Mouse (Mus musculus) cerebellum, postnatal 10 days (tissue): ENCODE measurements around the gene Fuca2.
A peak's percentile ranks its signal among the peaks of the same experiment; 100 is the strongest.

Source experiments
- DNase-seq, 2 experiments: peaks; one replicate each; pipeline ENCODE4 v3.0.0; 2021; ENCODE audit warnings: mixed read lengths in 2 of 2

Gene Fuca2

DNA sequence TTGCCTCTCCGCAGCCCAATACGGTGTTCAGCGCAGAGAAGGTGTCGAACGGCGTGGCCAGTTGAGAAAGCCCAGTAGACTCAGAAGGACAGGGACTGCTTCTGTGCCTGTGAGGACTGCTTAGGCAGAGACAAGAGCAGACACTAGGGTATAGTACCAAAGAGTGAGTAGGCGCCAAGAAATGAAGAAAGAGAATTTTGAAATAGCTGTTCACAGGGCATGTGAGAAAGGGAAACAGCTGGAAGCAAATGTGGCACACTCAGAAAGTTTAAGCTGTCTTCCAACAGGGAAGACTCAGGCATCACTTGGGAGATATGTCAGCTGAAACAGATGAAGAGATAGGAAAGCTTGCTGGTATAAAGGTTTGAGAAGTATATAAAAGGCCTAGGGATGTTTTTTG is 37.4 kb downstream of the Fuca2 start:
- DNase-seq: no peak

DNA sequence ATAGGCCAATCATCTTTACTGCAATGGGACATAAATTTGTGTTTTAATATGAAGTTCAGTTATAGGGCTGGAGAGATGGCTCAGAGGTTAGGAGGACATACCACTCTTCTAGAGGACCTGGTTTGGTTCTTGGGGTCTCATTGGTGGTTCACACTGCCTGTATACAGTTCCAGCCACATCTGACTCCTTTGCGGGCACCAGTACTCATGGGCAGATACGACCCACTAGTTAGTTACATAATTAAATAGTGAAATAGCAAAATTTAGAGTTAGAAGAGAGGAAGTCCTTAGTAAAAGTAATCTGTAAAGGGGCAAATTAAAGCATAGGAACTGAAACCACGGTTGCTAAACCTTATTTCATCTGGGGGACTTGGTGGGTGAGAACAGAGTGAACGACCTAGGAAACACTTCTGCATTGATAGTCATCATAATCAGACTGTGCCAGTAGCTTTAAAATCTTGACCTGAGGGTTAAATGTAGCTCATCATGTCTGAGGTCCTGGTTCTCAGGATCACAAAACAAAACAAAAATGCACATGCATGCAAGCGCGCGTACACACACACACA is 40.5 kb downstream of the Fuca2 start:
- no peak for DNase-seq

DNA sequence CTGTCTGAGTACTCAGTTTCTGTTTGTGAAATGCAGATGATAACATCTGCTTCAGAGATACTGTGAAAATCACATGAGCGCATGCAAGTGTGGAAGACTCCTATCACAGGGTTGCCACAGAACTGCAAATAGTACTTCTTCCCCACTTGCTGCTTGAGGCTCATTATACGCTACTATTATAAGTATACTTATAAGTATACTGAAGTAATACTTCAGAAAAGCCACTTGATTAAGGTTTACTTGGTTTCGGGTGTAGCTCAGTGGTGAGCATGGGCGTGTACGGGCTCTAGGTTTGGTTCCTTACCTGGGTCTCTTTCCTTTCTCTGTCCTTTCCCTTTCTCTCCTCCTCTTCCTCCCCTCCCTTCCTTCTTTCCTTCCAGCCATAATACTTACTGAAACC is 42.4 kb downstream of the Fuca2 start:
- no peak for DNase-seq

DNA sequence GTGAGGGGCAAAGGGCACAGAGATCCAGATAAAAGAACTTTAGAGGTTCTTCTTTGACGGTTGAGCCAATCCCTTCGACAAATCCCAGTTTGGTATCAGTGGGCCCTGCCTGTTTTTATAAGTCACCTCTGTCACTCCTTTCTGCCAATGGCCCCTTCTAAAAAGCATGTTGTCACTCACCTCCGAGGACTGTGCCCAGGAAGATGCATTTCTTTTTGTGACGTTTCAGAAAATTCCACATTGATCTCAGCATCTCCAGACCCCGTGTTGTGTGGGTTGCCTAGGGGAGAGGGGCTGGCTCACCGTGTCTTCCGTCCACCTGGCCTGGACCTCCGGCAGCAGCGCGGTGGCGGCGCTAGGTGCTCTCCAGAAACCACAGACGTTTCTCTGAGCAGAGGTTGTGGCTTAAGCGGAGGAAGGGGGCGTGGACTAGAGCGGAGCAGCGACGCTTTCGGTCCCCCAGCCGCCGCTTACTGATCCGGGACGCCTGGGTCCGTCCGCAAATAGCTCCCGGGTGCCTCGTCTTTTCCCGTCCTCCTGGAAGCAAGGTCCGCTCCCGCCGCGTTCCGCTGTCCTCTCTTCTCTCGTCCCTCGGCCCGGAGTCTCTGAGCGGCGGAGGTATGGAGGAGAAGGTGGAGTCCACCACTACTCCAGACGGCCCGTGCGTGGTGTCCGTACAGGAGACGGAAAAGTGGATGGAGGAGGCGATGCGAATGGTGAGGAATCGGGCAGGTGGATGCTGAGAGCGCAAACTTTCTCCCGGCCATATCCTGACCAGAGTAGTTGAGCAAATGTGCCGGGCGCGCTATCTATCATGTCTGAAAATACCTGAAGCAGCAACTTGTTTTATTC is 53.5 kb downstream of the Fuca2 start, which contains the start of the genes Adat2 and Pex3:
Gene Adat2, plus strand, starts transcription at position 249 of the 852 bp plus-strand sequence.
Gene Pex3, minus strand, starts transcription at position 497 of the 852 bp plus-strand sequence.
- peak; percentile 94 to 95 for DNase-seq

DNA sequence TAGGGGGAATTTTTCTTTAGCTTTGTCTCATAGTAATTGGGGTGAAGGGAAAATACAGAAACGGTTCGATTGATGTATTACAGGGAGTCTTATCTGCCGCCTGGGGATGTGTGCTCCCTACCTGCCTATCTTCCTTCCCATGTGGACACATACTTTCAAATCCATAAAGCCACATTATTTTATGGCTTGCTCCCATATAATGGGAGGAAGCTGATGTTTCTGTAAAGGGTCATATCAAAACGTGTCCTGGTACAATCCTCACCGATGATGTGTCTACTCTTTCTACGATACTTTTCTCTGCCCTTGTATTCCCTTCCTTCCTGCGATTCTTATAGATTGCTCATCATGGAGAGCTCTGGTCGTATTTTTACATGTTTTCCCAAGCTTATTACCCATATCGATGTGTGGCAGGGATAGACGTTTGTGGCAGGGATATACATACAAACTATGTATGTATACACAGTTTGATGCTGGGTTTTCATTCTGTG is 54.2 kb downstream of the Fuca2 start:
- no peak for DNase-seq

DNA sequence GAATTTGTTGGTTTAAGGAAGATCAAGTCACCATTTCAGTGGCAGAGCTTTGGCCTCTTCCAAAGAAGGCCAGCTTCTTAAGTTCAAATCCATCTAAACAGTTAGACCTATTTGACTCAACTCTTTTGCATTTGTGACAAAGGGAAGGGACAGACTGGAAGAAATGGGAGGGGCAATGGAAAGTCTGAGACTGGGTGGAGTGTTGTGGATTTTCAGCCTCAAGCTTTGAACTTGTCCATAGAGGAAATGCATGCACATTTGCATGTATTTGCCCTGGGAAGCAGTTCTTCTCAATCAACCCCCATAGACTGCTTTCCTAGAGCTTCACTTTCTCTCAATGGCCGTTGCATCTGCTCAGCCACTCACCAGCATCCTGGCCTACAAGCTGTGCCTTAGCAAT is 55.0 kb downstream of the Fuca2 start:
- DNase-seq: no peak

DNA sequence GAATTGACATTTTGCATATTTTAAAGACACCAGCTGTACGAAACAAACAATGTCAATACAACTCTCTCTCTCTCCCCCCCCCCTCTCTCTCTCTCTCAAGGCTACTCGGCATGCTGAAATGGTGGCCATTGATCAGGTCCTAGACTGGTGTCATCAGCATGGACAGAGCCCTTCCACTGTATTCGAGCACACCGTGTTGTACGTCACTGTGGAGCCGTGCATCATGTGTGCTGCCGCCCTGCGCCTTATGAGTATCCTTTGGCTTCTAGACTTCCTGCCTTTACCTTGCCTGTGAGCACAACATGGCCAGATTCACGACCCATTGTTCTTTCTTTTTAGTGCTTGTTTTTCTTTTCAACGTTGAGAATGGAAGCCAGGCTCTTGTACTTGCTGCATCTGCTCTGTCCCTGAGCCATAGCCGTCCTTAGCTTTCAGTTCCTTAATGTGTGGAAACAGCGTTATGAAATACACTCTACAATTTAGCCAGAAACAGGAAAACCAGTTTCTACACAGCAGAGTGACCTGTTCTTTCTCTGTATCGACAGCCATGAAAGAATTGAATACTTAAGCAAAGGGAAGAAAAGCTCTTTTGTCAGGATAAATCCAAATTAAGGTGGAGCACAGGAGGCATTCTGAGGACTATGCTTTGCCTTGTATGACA is 60.8 kb downstream of the Fuca2 start:
- no peak for DNase-seq

DNA sequence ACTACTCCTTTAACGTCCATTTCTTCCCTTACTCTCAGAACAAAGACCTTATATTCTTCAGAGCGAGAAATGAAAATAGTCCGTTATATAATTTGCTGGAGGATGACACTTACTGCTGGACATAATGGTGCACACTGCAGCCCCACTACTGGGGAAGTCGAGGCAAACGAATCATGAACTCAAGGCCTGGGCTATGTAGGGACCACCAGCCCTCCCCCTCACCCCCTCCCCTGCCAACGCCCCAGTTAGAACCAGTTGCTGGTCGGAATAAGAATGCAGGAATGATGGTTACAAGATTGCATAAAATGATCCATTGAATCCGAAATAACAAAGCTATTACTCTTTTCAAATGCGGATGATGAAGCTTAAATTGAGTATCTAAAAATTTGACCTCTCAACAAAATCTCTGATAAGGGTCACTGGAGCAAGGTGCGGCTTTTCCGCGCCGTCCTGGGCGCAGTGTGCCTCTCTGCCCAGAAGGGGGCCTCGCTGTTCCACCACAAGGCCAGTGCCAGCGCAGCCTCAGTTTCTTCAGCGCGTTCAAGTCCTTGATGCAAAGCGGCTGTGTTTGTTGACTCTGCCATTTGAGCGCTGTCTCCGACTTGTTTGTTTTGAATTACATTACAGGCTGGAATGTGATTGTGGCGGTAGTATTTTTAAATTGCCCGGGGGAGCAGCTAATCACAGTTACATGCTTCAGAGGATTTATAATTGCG is 65.2 kb downstream of the Fuca2 start:
- peak; percentile 89 to 90 for DNase-seq

DNA sequence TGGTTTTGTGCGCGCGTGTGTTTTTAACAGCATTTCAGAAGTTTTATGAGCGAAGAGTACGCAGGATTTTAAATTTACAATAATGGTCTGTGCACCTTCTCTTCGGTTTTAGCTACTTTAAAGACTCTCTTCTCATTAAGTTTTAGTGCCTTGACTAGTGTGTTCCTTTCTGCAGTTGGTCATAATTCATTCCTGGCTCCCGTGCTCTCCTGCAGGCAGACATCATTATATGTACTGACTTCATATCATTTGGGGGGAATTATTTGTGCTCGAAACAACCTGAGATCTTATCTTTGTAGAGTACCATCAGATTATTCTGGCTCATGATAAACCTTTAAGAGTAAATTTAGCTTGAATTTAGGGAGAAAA is 65.7 kb downstream of the Fuca2 start:
- no peak for DNase-seq

DNA sequence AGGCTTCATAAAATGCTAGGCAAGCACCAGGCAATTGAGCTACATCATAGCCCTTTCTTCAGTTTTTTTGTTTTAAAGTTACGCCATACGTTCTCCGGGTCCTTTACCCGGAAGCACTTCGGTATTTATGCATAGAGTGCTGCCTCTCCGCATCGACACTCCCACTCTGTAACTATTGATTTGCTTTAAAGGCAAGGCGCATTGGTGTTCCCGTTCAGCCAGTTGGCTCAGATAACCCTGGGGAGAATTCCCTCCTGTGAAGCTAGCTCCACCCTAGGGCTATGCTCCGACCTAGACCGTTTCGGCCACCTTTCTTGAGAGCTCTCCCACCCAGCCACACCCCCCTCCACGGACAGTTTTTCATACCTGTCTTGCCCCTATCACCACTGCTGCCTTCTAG is 67.1 kb downstream of the Fuca2 start:
- DNase-seq: no peak
